Mouse (Mus musculus) lung, postnatal 0 days (tissue): ENCODE measurements at regions not wholly inside any gene's neighbourhood (a gene's known extent, or its start where the extent isn't known, plus 50 kb on each side); places are given as distances from the start of the nearest gene placed in this dataset.

Experiments
- ATAC-seq: fragments of 200-750 bp; cut with Nextera tagmentation; 2 replicates; pipeline ENCODE4 v1.8.0; 2017; ENCODE audit warnings: moderate library complexity
- DNase-seq: peaks from one replicate; pipeline ENCODE4 v3.0.0-alpha.2; 2016; ENCODE audit warnings: low spot score
- H3K27ac ChIP-seq: fragments of 300-500 bp; sonication (generic); 2 replicates; pipeline ENCODE4 v1.5.1; 2014; ENCODE audit warnings: antibody characterized with exemption, mild to moderate bottlenecking, low read length, mixed read lengths
- H3K27me3 ChIP-seq: fragments of 300-500 bp; sonication (generic); replicated peaks from 2 replicates; pipeline ENCODE4 v1.6.1; 2014; ENCODE audit warnings: low read length, mixed read lengths; ENCODE audit not compliant: insufficient read depth
- H3K36me3 ChIP-seq: fragments of 300-500 bp; sonication (generic); 2 replicates; pipeline ENCODE4 v1.6.1; 2014; ENCODE audit warnings: low read length, mixed read lengths; ENCODE audit not compliant: insufficient read depth
- H3K4me1 ChIP-seq: fragments of 300-500 bp; sonication (generic); 2 replicates; pipeline ENCODE4 v1.6.1; 2014; ENCODE audit warnings: antibody characterized with exemption, low read depth, low read length, mixed read lengths; ENCODE audit not compliant: insufficient read depth
- H3K4me2 ChIP-seq: fragments of 300-500 bp; sonication (generic); replicated peaks from 2 replicates; pipeline ENCODE4 v1.6.1; 2014; ENCODE audit warnings: low read depth, mild to moderate bottlenecking, low read length, moderate library complexity, mixed read lengths
- H3K4me3 ChIP-seq: fragments of 300-500 bp; sonication (generic); 2 replicates; pipeline ENCODE4 v1.5.1; 2014; ENCODE audit warnings: low read depth, low read length
- H3K9ac ChIP-seq: fragments of 300-500 bp; sonication (generic); replicated peaks from 2 replicates; pipeline ENCODE4 v1.6.1; 2014; ENCODE audit warnings: low read depth, mild to moderate bottlenecking
- H3K9me3 ChIP-seq: fragments of 300-500 bp; sonication (generic); 2 replicates; pipeline ENCODE4 v1.6.1; 2016; ENCODE audit warnings: low read length, mixed read lengths
- CTCF ChIP-seq: IDR thresholded peaks from 2 replicates; pipeline ENCODE4 v1.5.1; 2016; ENCODE audit warnings: antibody characterized with exemption, mild to moderate bottlenecking
- EP300 ChIP-seq: IDR thresholded peaks from 2 replicates; pipeline ENCODE4 v1.6.1; 2016; ENCODE audit warnings: antibody characterized with exemption, mild to moderate bottlenecking, control low read depth
- WGBS: fragments of 180-500 bp; shearing (Covaris S2); extraction: QIAGEN DNeasy Blood & Tissue Kit; methylation state at CpG from one replicate; pipeline ENCODE4 v1.1.7; 2014; 5-methylcytosine and 5-hydroxymethylcytosine counted together

GRCm38 (mm10) chr13:43930081-43930981, 145.8 kb downstream of the Cd83 start:
- TF ChIP-seq CTCF: no peak
- no peak for TF ChIP-seq EP300
- H3K9me3 ChIP-seq: no peaks in the 10 kb centered on the region
- ATAC-seq: no peak
- H3K4me2 ChIP-seq: no peak overlapping the region
- no peak overlapping the region for H3K9ac ChIP-seq
- no peak overlapping the region for H3K27ac ChIP-seq
- DNase-seq: no peak
- 86% methylated on average over 19 of the region's 19 CpGs for WGBS
- H3K36me3 ChIP-seq: no peaks in the 10 kb centered on the region
- H3K4me3 ChIP-seq: no peak overlapping the region
- H3K4me1 ChIP-seq: no peaks in the 10 kb centered on the region
- no peaks in the 10 kb centered on the region for H3K27me3 ChIP-seq

- Histone ChIP-seq H3K27ac (no peak overlapping the region), H3K4me2 (no peak overlapping the region), H3K27me3 (no peaks in the 10 kb centered on the region), H3K4me1 (no peaks in the 10 kb centered on the region), H3K9me3 (no peaks in the 10 kb centered on the region), H3K9ac (no peak overlapping the region), H3K4me3 (no peak overlapping the region), H3K36me3 (no peaks in the 10 kb centered on the region)
- ATAC-seq (no peak), DNase-seq (no peak)
- WGBS: 60% methylated on average over 7 of the region's 7 CpGs
- no peak for TF ChIP-seq EP300
- TF ChIP-seq CTCF: no peak
Observed at GRCm38 (mm10) chr13:43932946-43933345, 148.4 kb downstream of the Cd83 start.

GRCm38 (mm10) chr13:43935284-43935683, 150.7 kb downstream of the Cd83 start:
- ATAC-seq (no peak), DNase-seq (no peak)
- H3K36me3 ChIP-seq: no peaks in the 10 kb centered on the region
- H3K4me2 ChIP-seq: no peak overlapping the region
- H3K9ac ChIP-seq: no peak overlapping the region
- H3K4me1 ChIP-seq: no peaks in the 10 kb centered on the region
- no peak overlapping the region for H3K27ac ChIP-seq
- H3K27me3 ChIP-seq: no peaks in the 10 kb centered on the region
- WGBS: 60% methylated on average over 6 of the region's 6 CpGs
- no peak overlapping the region for H3K4me3 ChIP-seq
- TF ChIP-seq EP300: no peak
- no peak for TF ChIP-seq CTCF
- no peaks in the 10 kb centered on the region for H3K9me3 ChIP-seq

DNA sequence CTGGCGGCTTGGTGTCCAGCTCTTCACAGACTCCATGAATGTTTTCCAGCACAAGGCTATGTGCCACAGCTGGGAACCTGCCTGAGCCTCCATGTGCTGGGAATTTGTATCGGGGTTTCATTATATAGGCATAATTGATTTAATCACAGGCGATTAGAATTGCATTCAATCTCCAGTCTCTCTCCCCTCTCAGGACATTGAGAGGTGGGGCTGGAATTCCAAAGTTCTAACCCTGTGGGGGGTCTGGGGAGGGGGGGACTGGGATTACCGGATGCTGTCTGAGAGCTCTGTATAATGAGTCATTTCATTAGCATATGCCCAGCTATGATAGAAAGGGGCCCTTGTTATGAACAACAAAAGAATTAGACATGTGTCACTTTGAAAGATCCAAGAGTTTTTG, 151.9 kb downstream of the Cd83 start:
- no peak overlapping the region for H3K4me3 ChIP-seq
- H3K4me1 ChIP-seq: no peaks in the 10 kb centered on the region
- no peaks in the 10 kb centered on the region for H3K36me3 ChIP-seq
- H3K9me3 ChIP-seq: no peaks in the 10 kb centered on the region
- no peak overlapping the region for H3K4me2 ChIP-seq
- no peak overlapping the region for H3K9ac ChIP-seq
- ATAC-seq (no peak), DNase-seq (no peak)
- WGBS: 72% methylated on average over 4 of the region's 4 CpGs
- TF ChIP-seq EP300: no peak
- TF ChIP-seq CTCF: no peak
- no peaks in the 10 kb centered on the region for H3K27me3 ChIP-seq
- H3K27ac ChIP-seq: no peak overlapping the region

DNA sequence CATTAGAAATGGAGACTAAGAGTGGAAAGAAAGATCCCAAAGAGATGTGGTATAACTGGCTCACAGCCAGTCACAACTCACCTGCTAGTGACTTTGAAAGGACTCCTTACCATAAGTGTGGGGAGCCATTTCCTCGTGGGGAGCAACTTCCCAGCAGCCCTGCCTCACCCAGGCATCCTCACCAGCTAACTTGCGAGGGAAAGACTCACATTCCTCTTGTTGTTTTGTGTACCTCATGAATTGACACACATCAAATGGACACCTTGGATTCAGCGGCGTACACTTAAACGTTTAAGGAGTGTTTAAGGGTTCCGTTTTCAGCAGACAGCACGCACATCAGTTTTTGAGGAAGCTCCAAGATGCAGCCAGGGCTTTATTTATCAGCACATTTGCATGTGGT, 154.0 kb downstream of the Cd83 start:
- ATAC-seq: no peak
- WGBS: 56% methylated on average over 7 of the region's 7 CpGs

DNA sequence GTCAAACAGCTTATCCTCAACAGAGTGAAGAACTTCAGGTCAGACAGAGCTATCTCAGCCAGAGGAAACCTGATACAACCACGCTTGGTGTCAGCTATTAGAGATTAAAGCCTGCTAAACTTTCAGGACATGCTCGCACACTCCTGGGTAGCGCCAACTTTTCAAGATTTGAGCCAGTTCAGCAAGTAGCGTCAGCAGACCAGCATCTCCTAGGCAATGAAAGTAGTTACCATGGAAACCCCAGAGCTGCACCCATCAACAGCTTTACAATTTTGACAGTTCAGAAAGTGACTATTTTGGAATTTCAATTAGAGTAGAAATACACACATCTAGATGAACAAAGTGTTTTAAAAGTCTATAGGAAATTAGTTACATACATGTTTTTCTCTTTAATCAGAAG, 154.8 kb downstream of the Cd83 start:
- ATAC-seq: no peak
- Histone ChIP-seq H3K9ac (no peak overlapping the region), H3K27ac (no peak overlapping the region), H3K4me2 (no peak overlapping the region), H3K36me3 (no peaks in the 10 kb centered on the region), H3K9me3 (no peaks in the 10 kb centered on the region), H3K4me1 (no peaks in the 10 kb centered on the region), H3K4me3 (no peak overlapping the region), H3K27me3 (no peaks in the 10 kb centered on the region)
- TF ChIP-seq EP300 (no peak), CTCF (no peak)
- WGBS: 52% methylated on average over 4 of the region's 4 CpGs
- no peak for DNase-seq

More for the DNA sequence above, 154.0 kb downstream of the Cd83 start:
- no peak overlapping the region for H3K4me2 ChIP-seq
- H3K4me1 ChIP-seq: no peaks in the 10 kb centered on the region
- TF ChIP-seq EP300: no peak
- no peak for TF ChIP-seq CTCF
- no peak overlapping the region for H3K27ac ChIP-seq
- no peak for DNase-seq
- no peak overlapping the region for H3K4me3 ChIP-seq
- H3K36me3 ChIP-seq: no peaks in the 10 kb centered on the region
- no peak overlapping the region for H3K9ac ChIP-seq
- H3K9me3 ChIP-seq: no peaks in the 10 kb centered on the region
- no peaks in the 10 kb centered on the region for H3K27me3 ChIP-seq

DNA sequence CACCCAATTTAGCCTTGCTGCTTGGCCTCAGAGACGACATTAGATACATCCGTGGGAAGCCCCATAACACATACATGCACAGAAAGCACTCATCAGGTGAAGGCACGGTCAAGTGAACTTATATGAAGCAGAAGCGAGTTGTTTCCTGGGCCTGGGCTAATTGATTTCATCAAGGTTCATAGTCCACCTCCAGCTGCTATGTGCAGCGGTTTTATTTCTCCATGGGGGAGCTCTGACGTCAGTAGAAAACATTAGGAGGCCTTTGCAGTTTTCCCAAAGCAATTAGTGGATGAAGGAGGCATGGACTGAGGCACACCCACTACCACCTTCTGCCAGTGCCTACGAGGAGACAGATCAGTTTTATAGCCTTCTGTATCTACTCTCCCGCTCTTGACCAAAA, 157.2 kb downstream of the Cd83 start:
- no peaks in the 10 kb centered on the region for H3K4me1 ChIP-seq
- DNase-seq (no peak), ATAC-seq (no peak)
- TF ChIP-seq CTCF: no peak
- TF ChIP-seq EP300: no peak
- H3K4me2 ChIP-seq: no peak overlapping the region
- no peak overlapping the region for H3K9ac ChIP-seq
- 74% methylated on average over 8 of the region's 8 CpGs for WGBS
- no peaks in the 10 kb centered on the region for H3K9me3 ChIP-seq
- no peak overlapping the region for H3K4me3 ChIP-seq
- no peak overlapping the region for H3K27ac ChIP-seq
- no peaks in the 10 kb centered on the region for H3K36me3 ChIP-seq
- H3K27me3 ChIP-seq: no peaks in the 10 kb centered on the region
